Mouse (Mus musculus) lung, adult 2 months (tissue): ENCODE data around the gene Kcnq2.

ENCODE experiments used
- CTCF ChIP-seq: fragments of 200-500 bp; IDR thresholded peaks from 2 replicates; pipeline ENCODE4 v1.5.1; 2011; ENCODE audit warnings: mild to moderate bottlenecking, low read length, control low read depth; ENCODE audit not compliant: insufficient read depth
- POLR2A ChIP-seq: fragments of 200-500 bp; IDR thresholded peaks from 2 replicates; pipeline ENCODE4 v1.6.1; 2011; ENCODE audit warnings: low read depth, mild to moderate bottlenecking, control low read depth, low read length, borderline replicate concordance; ENCODE audit errors: extremely low read depth

DNA sequence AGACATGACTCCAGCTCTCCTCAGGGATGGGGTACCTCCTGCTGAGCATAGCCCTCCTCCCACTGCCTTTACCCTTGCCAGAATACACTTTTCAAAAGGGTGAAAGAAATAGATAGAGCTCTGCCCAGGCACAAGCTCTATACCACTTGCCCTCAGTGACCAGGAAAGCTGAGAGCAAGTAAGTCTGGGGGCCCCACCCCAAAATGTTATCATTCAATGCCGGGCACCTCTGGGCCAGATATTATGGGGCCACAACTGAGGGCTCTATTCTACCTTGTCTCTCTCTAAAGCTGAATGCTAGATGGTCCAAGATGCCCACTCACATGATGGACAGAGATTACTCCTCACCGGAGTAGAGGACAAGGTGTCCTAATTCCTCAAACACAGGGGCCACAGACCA, 55.6 kb downstream of the Kcnq2 start:
- TF ChIP-seq POLR2A (no peak), CTCF (no peak)
